Comparison of ENCODE assay signal across 9 mouse cellular contexts in the genomic region with DNA sequence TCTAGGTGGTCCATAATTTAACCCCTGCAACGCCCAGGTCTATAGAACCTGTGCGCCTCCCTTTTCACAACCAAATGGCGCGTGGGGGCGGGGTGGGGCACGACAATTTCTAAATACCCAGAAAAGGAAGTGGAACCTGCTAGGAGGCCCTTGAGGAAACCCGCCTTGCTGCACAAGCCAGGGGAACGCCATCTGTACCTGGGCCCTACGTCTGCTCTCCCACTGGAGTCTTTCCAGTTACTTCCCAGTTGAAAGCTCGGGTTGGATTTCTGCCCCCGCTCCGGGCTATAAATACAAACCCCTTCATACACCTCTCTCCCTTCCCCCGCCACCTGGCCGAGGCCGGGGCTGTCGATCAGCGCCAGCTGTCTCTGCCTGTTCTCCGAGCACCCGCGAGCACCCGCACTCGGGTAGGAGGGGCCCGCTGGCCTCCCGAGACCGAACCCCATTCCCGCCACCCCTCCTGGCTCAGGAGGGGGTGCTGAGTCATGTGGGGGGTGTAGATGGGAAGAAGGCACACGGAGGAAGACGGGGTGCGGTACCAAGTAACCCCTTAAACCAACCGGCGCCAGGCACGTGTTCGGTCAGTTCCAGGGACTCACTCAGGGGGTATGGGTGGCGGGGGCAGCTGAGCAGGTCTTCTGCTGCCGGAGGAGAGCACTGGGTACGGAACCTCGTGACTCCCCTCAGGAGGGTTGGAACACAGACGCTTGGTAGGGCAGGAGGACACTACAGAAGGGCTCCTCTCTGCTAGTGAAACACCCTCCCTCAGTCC. TPM values are rescaled to one million over a fixed set of nuclear protein-coding genes. Genes with fewer than 3 reads are reported as not detected.
DNase-seq lines count a peak whose midpoint lies in the region; ATAC-seq and TF ChIP-seq lines count a peak whose summit lies in the region.
"Had no signal": no experiment of that assay in that cellular context is flagged by ENCODE, and none has a peak within 500 bp of the region (broad histone marks: within the 10 kb centered on the region; RNA-seq: fewer than 3 reads in every experiment).

No protein-coding gene starts in this region.

- 3% methylated on average over 38 of the region's 38 CpGs for WGBS in forebrain, embryonic 11.5 days
- under 1% methylated on average over 38 of the region's 38 CpGs for WGBS in liver, postnatal 0 days (ENCODE audit: insufficient replicate concordance)
- 2% methylated on average over 38 of the region's 38 CpGs for WGBS in neural tube, embryonic 12.5 days

- DNase-seq in CD4-positive helper T cell, adult 2 months (ENCODE audit: low read depth, low spot score): peak; percentile 73
- peak; percentile 52 for DNase-seq in adrenal gland, postnatal 25 days
- peak; percentile 59 for DNase-seq in forebrain, embryonic 11.5 days (ENCODE audit: low spot score)
- peak; percentile 84 to 87 for DNase-seq in heart, postnatal 10 days
- peak; percentile 41 to 45 for DNase-seq in kidney, postnatal 4 days
- peak; percentile 76 for DNase-seq in liver, postnatal 0 days
- peak; percentile 77 for DNase-seq in thymus, postnatal 14 days

- H3K9me3 ChIP-seq in forebrain, embryonic 11.5 days (ENCODE audit: control insufficient read depth, low read length): no peaks in the 10 kb centered on the region
- H3K9me3 ChIP-seq in liver, postnatal 0 days (ENCODE audit: low read length): no peaks in the 10 kb centered on the region
- no peaks in the 10 kb centered on the region for H3K9me3 ChIP-seq in neural tube, embryonic 12.5 days

- H3K9ac ChIP-seq in forebrain, embryonic 11.5 days (ENCODE audit: low read length): peak overlapping the region; percentile 17; the same call in 1 of the 2 replicates
- H3K9ac ChIP-seq in liver, postnatal 0 days (replicated peaks): peak overlapping the region; percentile 84
- peak overlapping the region; percentile 30; the same call in 1 of the 2 replicates for H3K9ac ChIP-seq in neural tube, embryonic 12.5 days

- H3K27ac ChIP-seq in forebrain, embryonic 11.5 days (ENCODE audit: low read depth, low read length): no peak overlapping the region
- H3K27ac ChIP-seq in liver, postnatal 0 days (ENCODE audit: low read depth): peak overlapping the region; percentile 95
- no peak overlapping the region for H3K27ac ChIP-seq in neural tube, embryonic 12.5 days

- 0 out of 2 replicates have a peak, but pooled peaks have one; percentile 13 for ATAC-seq in forebrain, embryonic 11.5 days (replicated peaks; ENCODE audit: low FRiP score)
- ATAC-seq in liver, postnatal 0 days: peak; percentile 27
- peak; percentile 57 for ATAC-seq in neural tube, embryonic 12.5 days (ENCODE audit: low FRiP score, low read depth)

- no peak for TF ChIP-seq EP300 in liver, postnatal 0 days (IDR thresholded peaks at IDR 0.05; ENCODE audit: low read depth)

- H3K27me3 ChIP-seq in forebrain, embryonic 11.5 days (ENCODE audit: control insufficient read depth, insufficient read depth, low read length): peaks cover 48% of the 10 kb centered on the region
- peaks cover 9% of the 10 kb centered on the region; the same call in 1 of the 2 replicates for H3K27me3 ChIP-seq in liver, postnatal 0 days (ENCODE audit: insufficient read depth, low read length)
- peaks cover 70% of the 10 kb centered on the region for H3K27me3 ChIP-seq in neural tube, embryonic 12.5 days (replicated peaks)

- no peak for TF ChIP-seq CTCF in liver, postnatal 0 days (IDR thresholded peaks at IDR 0.05; ENCODE audit: low read depth)

- intact Hi-C loops in heart, postnatal 10 days (cut with DNase I): loop anchor here (2.0 kb wide), 1 partner anchor 16 kb away; no protein-coding TSS in a partner anchor

- peaks cover 12% of the 10 kb centered on the region for H3K4me1 ChIP-seq in forebrain, embryonic 11.5 days (replicated peaks; ENCODE audit: control insufficient read depth, insufficient read depth, low read length)
- H3K4me1 ChIP-seq in liver, postnatal 0 days (ENCODE audit: insufficient read depth): peaks cover 58% of the 10 kb centered on the region
- H3K4me1 ChIP-seq in neural tube, embryonic 12.5 days: peaks cover 18% of the 10 kb centered on the region

- peak overlapping the region; percentile 52 for H3K4me3 ChIP-seq in forebrain, embryonic 11.5 days (ENCODE audit: low read depth, low read length)
- H3K4me3 ChIP-seq in liver, postnatal 0 days (ENCODE audit: low read depth, low read length): peak overlapping the region; percentile 95
- H3K4me3 ChIP-seq in neural tube, embryonic 12.5 days: peak overlapping the region; percentile 45

- H3K36me3 ChIP-seq in forebrain, embryonic 11.5 days (ENCODE audit: control insufficient read depth, insufficient read depth, low read length): no peaks in the 10 kb centered on the region; the same call in 1 of the 2 replicates
- peaks cover 35% of the 10 kb centered on the region for H3K36me3 ChIP-seq in liver, postnatal 0 days (replicated peaks; ENCODE audit: insufficient read depth, low read length)
- peaks cover 24% of the 10 kb centered on the region for H3K36me3 ChIP-seq in neural tube, embryonic 12.5 days

- peak overlapping the region; percentile 94 for H3K4me2 ChIP-seq in forebrain, embryonic 11.5 days (ENCODE audit: low read depth, low read length, severe bottlenecking)
- peak overlapping the region; percentile 100 for H3K4me2 ChIP-seq in liver, postnatal 0 days (ENCODE audit: low read depth, low read length)
- H3K4me2 ChIP-seq in neural tube, embryonic 12.5 days (replicated peaks): peak overlapping the region; percentile 87

RNA-seq across cellular contexts. Expression of a gene that starts 1.3 kb away (rescaled TPM):
- total RNA-seq in adrenal gland, postnatal 25 days (2021): 16.3 and 35.1 TPM in 2 replicates
- 11.4 and 12.9 TPM in 2 replicates for polyA plus RNA-seq in forebrain, embryonic 11.5 days (2014; fragmentation: Nextera tagmentation; extraction: Ambion mirVana)
- total RNA-seq in heart, postnatal 10 days (2021): 100 to 1,000 TPM; 543 to 577 TPM
- 291 and 298 TPM in 2 replicates for polyA plus RNA-seq in liver, postnatal 0 days (2015; fragmentation: Nextera tagmentation; extraction: Ambion mirVana)
- 9.4 and 11.9 TPM in 2 replicates for polyA plus RNA-seq in neural tube, embryonic 12.5 days (2016; fragmentation: Nextera tagmentation; extraction: Ambion mirVana)

RNA-seq across cellular contexts. Expression of a gene that starts 7.8 kb away (rescaled TPM):
- total RNA-seq in adrenal gland, postnatal 25 days (2021): 105 and 133 TPM in 2 replicates
- 111 and 127 TPM in 2 replicates for polyA plus RNA-seq in forebrain, embryonic 11.5 days (2014; fragmentation: Nextera tagmentation; extraction: Ambion mirVana)
- total RNA-seq in heart, postnatal 10 days (2021): 10 to 100 TPM; 60.1 to 61.4 TPM
- 88.3 and 101 TPM in 2 replicates for polyA plus RNA-seq in liver, postnatal 0 days (2015; fragmentation: Nextera tagmentation; extraction: Ambion mirVana)
- 136 and 143 TPM in 2 replicates for polyA plus RNA-seq in neural tube, embryonic 12.5 days (2016; fragmentation: Nextera tagmentation; extraction: Ambion mirVana)

RNA-seq across cellular contexts. Expression of a gene that starts 7.8 kb away (rescaled TPM):
- total RNA-seq in adrenal gland, postnatal 25 days (2021): 24.2 and 28.7 TPM in 2 replicates
- 18.5 and 20.9 TPM in 2 replicates for polyA plus RNA-seq in forebrain, embryonic 11.5 days (2014; fragmentation: Nextera tagmentation; extraction: Ambion mirVana)
- total RNA-seq in heart, postnatal 10 days (2021): 10 to 100 TPM in 1 of 2 experiments, 1 to 10 TPM in 1; 9.9 to 10.5 TPM
- 2.7 and 3.5 TPM in 2 replicates for polyA plus RNA-seq in liver, postnatal 0 days (2015; fragmentation: Nextera tagmentation; extraction: Ambion mirVana)
- 17.0 and 18.2 TPM in 2 replicates for polyA plus RNA-seq in neural tube, embryonic 12.5 days (2016; fragmentation: Nextera tagmentation; extraction: Ambion mirVana)

RNA-seq across cellular contexts. Expression of a gene that starts 13.5 kb away (rescaled TPM):
- not detected in 2 replicates for total RNA-seq in adrenal gland, postnatal 25 days (2021)
- polyA plus RNA-seq in forebrain, embryonic 11.5 days (2014; fragmentation: Nextera tagmentation; extraction: Ambion mirVana): not detected in 2 replicates
- not detected for total RNA-seq in heart, postnatal 10 days (2021)
- 0.18 TPM in 1 of 2 replicates, not detected in the other for polyA plus RNA-seq in liver, postnatal 0 days (2015; fragmentation: Nextera tagmentation; extraction: Ambion mirVana)
- not detected in 2 replicates for polyA plus RNA-seq in neural tube, embryonic 12.5 days (2016; fragmentation: Nextera tagmentation; extraction: Ambion mirVana)
- total RNA-seq: gastrocnemius, postnatal 4 days had no signal

RNA-seq across cellular contexts. Expression of a gene that starts 17.8 kb away (rescaled TPM):
- 67.3 and 85.6 TPM in 2 replicates for total RNA-seq in adrenal gland, postnatal 25 days (2021)
- polyA plus RNA-seq in forebrain, embryonic 11.5 days (2014; fragmentation: Nextera tagmentation; extraction: Ambion mirVana): 22.2 and 22.6 TPM in 2 replicates
- total RNA-seq in heart, postnatal 10 days (2021): 10 to 100 TPM; 58.3 to 61.4 TPM
- 29.0 and 31.0 TPM in 2 replicates for polyA plus RNA-seq in liver, postnatal 0 days (2015; fragmentation: Nextera tagmentation; extraction: Ambion mirVana)
- polyA plus RNA-seq in neural tube, embryonic 12.5 days (2016; fragmentation: Nextera tagmentation; extraction: Ambion mirVana): 49.6 and 54.9 TPM in 2 replicates

Comparison
In these comparisons a context has a peak if more than half of its experiments do, and no peak if none do; other contexts are left out.
1. H3K4me3 ChIP-seq: peak in every context shown above with its lines; median percentile 95 in liver, postnatal 0 days; 52 in forebrain, embryonic 11.5 days; 45 in neural tube, embryonic 12.5 days.
2. H3K9ac ChIP-seq: peak in every context shown above with its lines; median percentile 84 in liver, postnatal 0 days; 30 in neural tube, embryonic 12.5 days; 17 in forebrain, embryonic 11.5 days.
3. RNA of a gene that starts 1.3 kb away (polyA plus RNA-seq): 291 to 298 TPM in liver, postnatal 0 days; 11.4 to 12.9 TPM in forebrain, embryonic 11.5 days and 9.4 to 11.9 TPM in neural tube, embryonic 12.5 days; every median in the first group is over 10 times any median in the second.
4. Peak in every context shown above with its lines, with median percentiles within 50 percentile points of each other: DNase-seq, ATAC-seq and H3K4me2 ChIP-seq.